Mouse (Mus musculus): ENCODE results near the gene Rhobtb1. TPM values are rescaled to one million over a fixed set of nuclear protein-coding genes. Genes with fewer than 3 reads are reported as not detected.

Rhobtb1 gene
- 0.70 TPM for total RNA-seq (2023)

GRCm38 (mm10) chr10:69151045-69151444, at the start of gene Rhobtb1:
Gene Rhobtb1, plus strand, starts transcription at chr10:69151434.

GRCm38 (mm10) chr10:69212542-69213440, 61.6 kb downstream of the Rhobtb1 start, which contains the start of gene A930033H14Rik:
Gene A930033H14Rik, minus strand, starts transcription at chr10:69213098.

Other genes with a start within 250 kb of the Rhobtb1 start
- gene A930033H14Rik, start 61.7 kb downstream of the Rhobtb1 start, total RNA-seq (2023) = 0.44 TPM
- gene Cdk1, start 201.5 kb downstream of the Rhobtb1 start, total RNA-seq (2023) = 4.0 TPM
- gene Ank3, start 247.3 kb downstream of the Rhobtb1 start, total RNA-seq (2023) = not detected